Mouse (Mus musculus) kidney, postnatal 14 days (tissue): ENCODE measurements around the gene Hip1.
A peak's percentile ranks its signal among the peaks of the same experiment; 100 is the strongest.

Source experiments
- DNase-seq: peaks from one replicate; pipeline ENCODE4 v3.0.0; 2022; ENCODE audit warnings: mixed read lengths

Gene Hip1

DNA sequence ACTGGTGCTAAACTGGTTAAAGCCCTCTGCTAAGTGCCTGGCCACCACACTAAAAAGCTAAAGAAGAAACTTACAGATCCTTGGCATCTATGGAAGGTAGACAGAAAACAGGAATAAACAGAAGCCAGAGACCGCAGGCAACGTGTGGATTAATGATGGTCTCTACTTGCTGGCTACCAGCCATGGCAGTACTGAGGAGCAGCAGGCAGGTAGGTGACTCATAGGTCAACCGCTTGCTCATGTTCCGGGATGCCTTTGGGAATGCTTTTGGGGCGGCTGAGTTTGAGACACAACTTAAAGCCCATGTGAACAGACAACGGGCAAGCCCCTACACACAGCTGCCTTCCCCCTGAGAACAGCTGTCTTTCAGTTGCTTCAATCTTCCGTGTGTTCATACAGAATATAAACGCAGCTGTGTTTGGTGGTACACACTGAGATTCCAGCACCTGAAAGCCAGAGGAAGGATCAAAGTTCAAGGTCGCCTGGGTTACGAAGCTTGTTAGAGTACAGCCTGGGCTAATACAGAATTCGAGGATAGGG lies 13.5 kb downstream of the Hip1 start:
- no peak for DNase-seq

GRCm38 (mm10) chr5:135529964-135530363 lies 15.0 kb downstream of the Hip1 start:
- no peak for DNase-seq

DNA sequence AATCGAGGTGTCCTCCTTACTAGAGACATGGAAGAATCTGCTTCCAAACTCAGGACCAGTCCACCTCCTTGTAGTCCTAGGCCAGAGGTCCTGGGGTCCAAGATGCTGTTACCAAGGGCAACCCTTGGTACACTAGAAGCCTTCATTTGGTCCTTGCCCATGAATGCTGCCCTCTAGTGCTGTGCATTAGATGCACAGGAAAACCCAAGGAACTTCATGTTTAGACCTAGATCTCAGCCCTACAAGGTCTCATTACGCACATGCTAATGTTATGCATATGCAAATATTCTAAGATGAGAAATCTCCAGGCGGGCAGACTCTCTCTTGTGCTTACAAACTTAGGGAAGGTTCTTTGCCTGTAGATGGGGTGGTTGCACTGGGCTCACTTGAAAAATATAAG lies 15.6 kb downstream of the Hip1 start:
- DNase-seq, result no peak

DNA sequence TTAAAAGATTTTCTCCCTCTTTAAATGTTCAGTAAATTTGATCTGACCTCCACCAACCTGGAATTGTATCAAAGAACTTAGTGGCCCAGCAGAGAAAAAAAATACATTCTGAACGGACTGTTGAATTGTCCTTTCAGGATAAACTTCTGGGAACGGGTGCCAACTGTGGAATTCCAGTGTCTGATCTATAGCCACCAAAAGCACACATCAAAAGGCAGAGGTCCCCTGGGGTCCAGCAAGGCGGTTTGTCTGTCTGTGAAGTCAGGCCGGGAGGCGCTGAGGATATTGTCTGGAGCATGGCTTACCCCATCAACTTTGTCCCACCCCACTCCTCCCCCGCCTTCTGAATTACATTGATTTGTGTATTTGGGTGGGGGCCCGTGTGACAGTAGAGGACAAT lies 16.9 kb downstream of the Hip1 start:
- DNase-seq, result no peak

- peak; percentile 41 for DNase-seq
These were observed 20.0 kb downstream of the Hip1 start for GRCm38 (mm10) chr5:135524660-135525560.

GRCm38 (mm10) chr5:135524087-135524486 lies 20.8 kb downstream of the Hip1 start:
- no peak for DNase-seq

GRCm38 (mm10) chr5:135522111-135522722 lies 22.7 kb downstream of the Hip1 start:
- DNase-seq, result no peak

DNA sequence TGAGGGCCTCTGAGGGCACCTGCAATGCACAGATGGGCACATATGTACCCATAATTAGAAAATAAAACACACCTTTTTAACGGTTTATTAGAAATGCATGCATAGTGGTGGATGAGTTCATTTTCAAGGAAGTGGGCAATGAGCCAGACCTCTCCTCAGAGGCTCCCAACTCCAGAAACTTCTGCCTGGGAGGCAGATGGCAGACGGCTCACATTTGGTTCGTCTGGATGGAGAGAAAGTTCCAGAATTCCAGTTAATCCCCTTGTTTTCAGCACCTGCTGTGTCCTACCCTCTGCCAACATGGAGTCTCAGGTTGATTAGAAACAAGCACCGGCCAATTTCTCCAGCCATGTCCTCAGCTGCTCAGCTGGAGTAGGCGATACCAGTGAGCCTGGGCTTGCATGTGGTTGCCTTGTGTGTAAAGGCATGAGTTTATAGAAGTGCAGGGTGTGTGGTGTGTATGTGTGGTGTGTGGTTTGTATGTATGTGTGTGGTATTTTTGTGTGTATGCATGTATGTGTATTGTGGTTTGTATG lies 27.5 kb downstream of the Hip1 start:
- no peak for DNase-seq

- no peak for DNase-seq
These were observed 31.8 kb downstream of the Hip1 start for GRCm38 (mm10) chr5:135513131-135513530.

DNA sequence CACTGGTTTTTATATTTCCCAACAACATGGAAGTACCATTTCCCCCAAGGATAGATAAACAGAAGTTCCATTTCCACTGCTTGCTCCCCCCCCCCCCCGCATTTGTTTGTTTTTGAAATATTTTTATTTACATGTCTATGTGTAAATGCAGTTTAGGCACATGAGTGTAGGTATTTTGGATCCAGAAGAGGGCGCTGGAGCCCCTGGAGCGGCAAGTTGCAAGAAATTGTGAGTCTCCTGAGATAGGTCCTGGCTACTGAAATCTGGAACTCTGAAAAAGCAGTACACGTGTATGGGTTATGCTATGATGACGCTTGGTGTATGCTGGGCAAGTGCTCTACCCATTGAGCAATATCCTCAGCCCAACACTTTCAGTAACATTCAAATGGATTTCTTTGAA lies 33.8 kb downstream of the Hip1 start:
- no peak for DNase-seq

GRCm38 (mm10) chr5:135508284-135508683 lies 36.6 kb downstream of the Hip1 start:
- peak; percentile 37 for DNase-seq

DNA sequence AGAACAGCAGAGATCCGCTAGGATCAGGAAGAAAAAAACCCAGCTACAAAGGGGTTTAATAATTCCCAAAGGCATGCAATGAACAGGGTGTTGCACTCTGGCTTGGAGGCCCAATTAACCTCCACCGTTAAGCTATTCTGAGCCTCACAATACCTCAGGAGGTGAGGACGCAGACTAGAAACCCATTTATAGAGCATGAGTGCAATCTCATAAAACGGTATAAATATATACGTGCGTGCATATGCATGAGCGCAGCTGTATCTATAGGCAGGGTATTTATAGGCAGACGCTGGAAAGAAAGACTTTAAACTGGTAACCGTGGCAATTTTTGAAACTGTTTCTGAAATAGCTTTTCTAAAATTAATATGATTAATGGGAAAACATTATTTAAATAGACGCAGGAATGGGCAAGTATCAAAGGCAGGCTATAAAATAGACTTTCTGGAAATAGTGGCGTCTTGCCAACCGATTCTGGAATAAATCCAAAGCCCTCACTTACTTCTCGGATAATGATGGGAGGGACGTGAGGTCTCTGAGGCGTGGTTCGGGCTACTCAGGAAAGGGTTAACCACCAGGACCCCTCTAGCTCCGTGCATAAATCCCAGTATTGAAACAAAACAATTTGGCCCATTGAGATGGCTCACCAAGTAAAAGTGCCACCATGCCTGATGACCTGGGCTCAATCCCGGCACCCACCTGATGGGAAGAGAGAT lies 37.2 kb downstream of the Hip1 start:
- peak; percentile 38 for DNase-seq

DNA sequence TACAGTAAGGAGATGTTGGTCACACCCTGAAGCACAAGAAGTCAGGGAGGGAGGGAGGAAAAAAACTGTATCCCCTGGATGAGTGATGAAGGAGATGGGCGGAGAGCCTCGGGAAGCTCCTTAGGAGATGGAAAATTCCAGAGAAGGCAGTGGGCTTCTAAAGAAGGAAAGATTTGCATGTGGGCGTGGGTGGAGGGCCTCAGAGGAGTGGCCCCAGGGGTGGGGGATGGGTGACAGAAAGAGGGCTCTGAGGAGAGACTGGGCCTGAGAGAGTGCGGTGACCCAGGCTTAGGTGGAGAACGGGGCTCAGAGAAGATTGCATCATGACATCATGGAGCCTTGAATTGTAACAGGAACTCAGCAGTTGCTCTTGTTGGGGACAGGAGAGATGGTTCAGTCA lies 39.5 kb downstream of the Hip1 start:
- DNase-seq, result no peak

GRCm38 (mm10) chr5:135502931-135503330 lies 42.0 kb downstream of the Hip1 start:
- no peak for DNase-seq

DNA sequence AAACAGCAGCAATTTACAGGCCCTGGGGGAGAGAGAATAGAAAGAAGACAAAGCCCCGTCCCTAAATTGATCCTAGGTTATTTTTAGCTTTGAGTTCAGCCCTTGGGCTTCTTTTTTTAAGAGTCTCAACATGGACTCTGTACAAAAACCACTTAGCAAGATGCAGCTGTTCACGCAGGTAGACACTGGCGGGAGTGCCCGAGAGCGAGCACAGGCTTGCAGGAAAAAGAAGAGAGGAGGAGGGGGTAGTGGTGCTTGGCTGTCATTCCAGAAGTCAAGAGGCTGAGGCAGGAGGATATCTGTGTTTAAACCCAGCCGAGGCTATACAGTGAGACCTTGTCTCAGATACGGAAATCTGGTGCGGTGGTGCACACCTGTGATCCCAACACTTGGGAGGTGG lies 42.9 kb downstream of the Hip1 start:
- no peak for DNase-seq

DNA sequence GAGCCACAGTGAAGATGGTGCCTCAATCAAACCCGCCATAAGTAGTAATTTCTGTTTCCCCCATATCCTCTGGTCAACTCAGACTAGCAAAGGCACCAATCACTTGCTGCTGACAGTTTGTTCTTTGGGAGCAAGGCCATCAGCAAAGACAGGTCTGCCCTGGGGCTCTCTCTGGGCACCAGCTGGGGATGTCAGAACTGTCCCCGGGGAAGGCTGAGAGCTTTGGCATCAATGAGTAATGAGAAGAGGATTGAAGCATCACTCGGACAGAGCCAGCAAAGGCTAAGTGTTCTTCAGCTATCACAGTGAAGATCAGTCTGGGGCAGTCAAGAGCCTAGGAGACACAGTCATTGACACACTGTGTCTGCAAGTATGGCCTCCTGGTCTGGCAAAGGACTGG lies 46.0 kb downstream of the Hip1 start:
- no peak for DNase-seq

DNA sequence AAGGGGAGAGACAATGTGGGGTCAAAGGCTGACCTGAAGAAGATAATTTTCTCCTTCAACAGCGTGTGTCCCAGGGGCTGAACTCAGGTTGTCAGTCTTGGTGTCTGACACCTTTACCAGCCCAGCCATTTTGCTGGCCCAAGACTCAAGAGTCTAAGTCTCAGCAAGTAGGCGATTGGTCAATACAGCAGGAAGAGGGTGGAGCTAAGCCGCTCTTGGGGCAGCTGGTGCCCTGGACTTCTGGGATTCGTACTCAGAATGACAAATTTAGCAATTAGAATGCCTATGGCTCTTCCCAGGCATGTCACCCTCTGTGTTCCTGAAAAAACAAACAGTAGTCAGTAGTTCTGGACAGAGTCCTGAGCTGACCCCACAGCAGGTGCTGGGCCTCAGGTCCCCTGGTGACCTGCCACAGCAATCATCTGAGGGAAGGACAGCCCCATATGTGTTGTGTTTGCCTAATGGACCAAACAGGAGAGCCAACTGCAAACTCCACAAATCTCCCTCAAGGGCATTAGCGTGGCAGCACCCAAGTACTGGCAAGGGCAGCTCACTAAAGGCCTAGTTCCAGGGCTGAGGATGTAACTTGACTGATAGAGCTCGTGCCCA lies 47.5 kb downstream of the Hip1 start:
- no peak for DNase-seq

DNA sequence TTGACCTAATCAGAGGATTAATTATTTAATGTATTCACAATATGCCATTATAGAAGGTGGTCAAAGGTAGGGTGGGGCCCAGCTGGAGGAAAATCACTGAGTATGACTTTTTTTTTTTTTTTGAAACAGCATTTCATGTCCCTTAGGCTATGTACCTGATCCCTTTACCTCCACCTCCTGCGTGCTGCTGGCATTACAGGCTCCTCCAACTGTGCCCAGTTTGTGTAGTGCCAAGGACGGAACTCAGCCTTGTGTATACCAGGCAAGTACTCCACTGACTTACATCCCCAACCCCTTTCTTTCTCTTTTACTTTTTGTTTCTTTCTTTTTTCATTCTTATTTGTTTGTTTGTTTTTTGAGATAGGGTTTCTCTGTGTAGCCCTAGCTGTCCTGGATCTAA lies 48.4 kb downstream of the Hip1 start:
- no peak for DNase-seq

- no peak for DNase-seq
These were observed 49.4 kb downstream of the Hip1 start for GRCm38 (mm10) chr5:135495471-135495870.

- DNase-seq, result peak; percentile 60
These were observed 50.6 kb downstream of the Hip1 start for GRCm38 (mm10) chr5:135494183-135494910.

DNA sequence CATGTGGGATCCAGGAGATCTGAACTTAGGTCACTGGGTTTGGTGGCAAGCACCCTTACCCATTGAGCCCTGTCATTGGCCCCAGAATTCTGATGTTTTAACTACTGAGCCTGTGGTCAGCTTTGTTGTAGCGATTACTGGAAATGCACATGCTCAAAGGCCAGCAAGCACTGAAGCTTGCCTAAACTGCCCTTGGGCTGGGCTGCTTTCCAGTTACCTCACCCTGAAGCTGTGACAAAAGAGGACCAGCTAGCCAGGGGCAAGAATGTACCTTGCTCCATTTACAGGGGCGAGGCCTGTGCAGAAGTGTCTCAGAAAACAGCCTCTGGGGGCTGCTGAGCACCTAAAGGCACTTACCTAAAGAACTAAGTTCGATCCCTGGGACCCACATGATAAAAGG lies 51.8 kb downstream of the Hip1 start:
- DNase-seq, result no peak

- no peak for DNase-seq
These were observed 52.8 kb downstream of the Hip1 start for GRCm38 (mm10) chr5:135492126-135492525.
